Comparison of ENCODE assay signal across 7 mouse cellular contexts in the genomic region with DNA sequence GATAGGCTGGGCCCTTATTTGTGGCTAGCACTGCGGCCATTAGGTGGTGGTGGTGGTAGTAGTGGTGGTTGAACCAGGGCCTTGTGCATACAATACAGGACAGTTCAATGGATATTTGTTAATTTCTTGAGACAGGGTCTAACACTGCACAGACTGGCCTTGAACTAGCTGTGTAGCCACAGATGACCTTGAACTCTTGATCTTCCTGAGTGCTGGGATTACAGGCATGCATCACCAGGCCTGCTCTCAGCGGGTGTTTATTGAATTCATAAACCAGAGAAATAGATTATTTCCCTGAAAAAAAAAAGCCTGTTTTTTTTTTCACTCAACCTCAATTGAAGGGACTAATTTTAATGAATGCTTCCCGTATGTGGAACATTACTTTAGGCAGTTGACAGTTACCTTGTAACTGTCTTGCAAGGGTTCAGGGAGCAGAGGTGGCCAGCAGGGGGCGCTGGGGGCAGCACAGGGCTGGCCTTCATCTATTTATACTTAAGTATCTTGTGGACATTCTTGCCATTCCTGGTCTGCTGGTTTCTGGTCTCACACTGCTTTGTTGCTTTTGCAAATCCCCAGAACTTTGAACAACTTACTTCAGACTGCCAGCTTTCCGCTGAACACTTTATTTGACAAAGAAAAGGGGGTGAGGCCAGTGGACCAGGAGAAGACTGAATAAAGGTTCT. TPM values are rescaled to one million over a fixed set of nuclear protein-coding genes. Genes with fewer than 3 reads are reported as not detected.
DNase-seq lines count a peak whose midpoint lies in the region.

No protein-coding gene starts in this region.

- peak; percentile 29 to 57 for DNase-seq in CD8-positive naive resting alpha-beta T cell, adult 2 months (ENCODE audit: low read depth in 2 of 2, low spot score in 2 of 2)
- DNase-seq in MN1 (ENCODE audit: low spot score), result peak; percentile 55
- peak; percentile 74 for DNase-seq in cerebellum, adult 9-11 months
- peak; percentile 55 to 86 for DNase-seq in heart, adult 18-20 months
- peak; percentile 18 for DNase-seq in large intestine, adult 2 months (ENCODE audit: low read depth, low spot score)
- peak; percentile 70 for DNase-seq in lung, postnatal 25 days (ENCODE audit: low spot score)
- DNase-seq in spleen, postnatal 14 days (ENCODE audit: low spot score in 2 of 2), result peak; percentile 49 to 68

- 45% methylated on average over 5 of the region's 5 CpGs for WGBS in large intestine, adult 2 months

RNA-seq across cellular contexts. Expression of gene Megf11, which starts 8.6 kb away (rescaled TPM):
- 1 to 10 TPM; 1.2 to 1.6 TPM for total RNA-seq in heart, adult 18-20 months (2021)
- polyA plus RNA-seq in large intestine, adult 2 months (2012; rRNA removed), result 0.14 and 0.15 TPM in 2 replicates

RNA-seq across cellular contexts. Expression of gene Dis3l, which starts 53.0 kb away (rescaled TPM):
- total RNA-seq in heart, adult 18-20 months (2021), result 10 to 100 TPM; 25.0 to 30.6 TPM
- 5.7 and 7.5 TPM in 2 replicates for polyA plus RNA-seq in large intestine, adult 2 months (2012; rRNA removed)

Comparison
In these comparisons a context has a peak if more than half of its experiments do, and no peak if none do; other contexts are left out.
1. Peak in every context shown above with its lines: DNase-seq.
2. DNase-seq: peak in every context shown above with its lines; median percentile 74 in cerebellum, adult 9-11 months; 70 in heart, adult 18-20 months; 70 in lung, postnatal 25 days; 58 in spleen, postnatal 14 days; 55 in MN1; 43 in CD8-positive naive resting alpha-beta T cell, adult 2 months; 18 in large intestine, adult 2 months.